Mouse (Mus musculus) NIH3T3 (cell line): ENCODE data around the gene Zbtb37.

Experiments
- DNase-seq: peaks from one replicate; pipeline ENCODE4 v3.0.0-alpha.2; 2012; ENCODE audit warnings: low read depth

Zbtb37 gene

GRCm38 (mm10) chr1:160968643-160969042 lies 66.0 kb downstream of the Zbtb37 start:
- DNase-seq: no peak

GRCm38 (mm10) chr1:160967268-160967667 lies 67.4 kb downstream of the Zbtb37 start:
- no peak for DNase-seq

- no peak for DNase-seq
Measured at GRCm38 (mm10) chr1:160963199-160963598, 71.5 kb downstream of the Zbtb37 start.
